Mouse (Mus musculus): ENCODE results near the gene Jmjd1c. TPM values are rescaled to one million over a fixed set of nuclear protein-coding genes. Genes with fewer than 3 reads are reported as not detected.

The Jmjd1c gene
- total and polyA plus RNA-seq, 2 experiments from 2014 or later = 45.1 to 63.8 TPM

GRCm38 (mm10) chr10:67299285-67299684 is 203.4 kb downstream of the Jmjd1c start:
- Histone ChIP-seq H3K9me3 (ENCODE audit: low read length) (no peaks in the 10 kb centered on the region), H3K27me3 (ENCODE audit: insufficient read depth, low read length) (no peaks in the 10 kb centered on the region), H3K4me2 (ENCODE audit: low read depth, low read length, poor library complexity, severe bottlenecking) (no peak overlapping the region), H3K4me3 (ENCODE audit: low read depth, low read length) (no peak overlapping the region), H3K27ac (ENCODE audit: low read depth, low read length) (no peak overlapping the region), H3K36me3 (ENCODE audit: insufficient read depth, low read length) (no peaks in the 10 kb centered on the region), H3K9ac (replicated peaks; ENCODE audit: low read length, poor library complexity, severe bottlenecking) (no peak overlapping the region), H3K4me1 (ENCODE audit: insufficient read depth, low read length) (no peaks in the 10 kb centered on the region)
- DNase-seq (ENCODE audit: low spot score) = no peak
- no peak for ATAC-seq (ENCODE audit: low FRiP score)
- 74% methylated on average over 4 of the region's 4 CpGs for WGBS
- TF ChIP-seq CTCF (IDR thresholded peaks at IDR 0.05) = no peak

GRCm38 (mm10) chr10:67301046-67301445 is 205.1 kb downstream of the Jmjd1c start:
- Histone ChIP-seq H3K27ac (ENCODE audit: low read depth, low read length) (no peak overlapping the region), H3K9ac (replicated peaks; ENCODE audit: low read length, poor library complexity, severe bottlenecking) (no peak overlapping the region), H3K36me3 (ENCODE audit: insufficient read depth, low read length) (no peaks in the 10 kb centered on the region), H3K4me3 (ENCODE audit: low read depth, low read length) (no peak overlapping the region), H3K4me2 (ENCODE audit: low read depth, low read length, poor library complexity, severe bottlenecking) (no peak overlapping the region), H3K9me3 (ENCODE audit: low read length) (no peaks in the 10 kb centered on the region), H3K4me1 (ENCODE audit: insufficient read depth, low read length) (no peaks in the 10 kb centered on the region), H3K27me3 (ENCODE audit: insufficient read depth, low read length) (no peaks in the 10 kb centered on the region)
- WGBS = 93% methylated on average over 6 of the region's 6 CpGs
- DNase-seq (ENCODE audit: low spot score) (no peak), ATAC-seq (ENCODE audit: low FRiP score) (no peak)
- TF ChIP-seq CTCF (IDR thresholded peaks at IDR 0.05) = no peak

- H3K27me3 ChIP-seq (ENCODE audit: insufficient read depth, low read length) = no peaks in the 10 kb centered on the region
- ATAC-seq (ENCODE audit: low FRiP score) = no peak
- H3K4me1 ChIP-seq (ENCODE audit: insufficient read depth, low read length) = no peaks in the 10 kb centered on the region
- no peak overlapping the region for H3K4me2 ChIP-seq (ENCODE audit: low read depth, low read length, poor library complexity, severe bottlenecking)
- no peak overlapping the region for H3K27ac ChIP-seq (ENCODE audit: low read depth, low read length)
- no peaks in the 10 kb centered on the region for H3K36me3 ChIP-seq (ENCODE audit: insufficient read depth, low read length)
- H3K9me3 ChIP-seq (ENCODE audit: low read length) = no peaks in the 10 kb centered on the region
- WGBS = 63% methylated on average over 2 of the region's 2 CpGs
- no peak for DNase-seq (ENCODE audit: low spot score)
- no peak for TF ChIP-seq CTCF (IDR thresholded peaks at IDR 0.05)
- no peak overlapping the region for H3K9ac ChIP-seq (replicated peaks; ENCODE audit: low read length, poor library complexity, severe bottlenecking)
- no peak overlapping the region for H3K4me3 ChIP-seq (ENCODE audit: low read depth, low read length)
These were observed 206.4 kb downstream of the Jmjd1c start for GRCm38 (mm10) chr10:67302340-67302739.

Other genes with a start within 250 kb of the Jmjd1c start
- 28.1 and 30.0 TPM in 2 replicates for gene Reep3, start 820 bp downstream of the Jmjd1c start, total RNA-seq (2014; rRNA removed)
- gene Reep3, start 820 bp downstream of the Jmjd1c start, polyA plus RNA-seq (2015; fragmentation: Nextera tagmentation; extraction: Ambion mirVana) = 26.6 and 26.7 TPM in 2 replicates
- gene Nrbf2, start 189.2 kb downstream of the Jmjd1c start, total RNA-seq (2014; rRNA removed) = 15.5 and 17.3 TPM in 2 replicates
- 34.4 and 36.1 TPM in 2 replicates for gene Nrbf2, start 189.2 kb downstream of the Jmjd1c start, polyA plus RNA-seq (2015; fragmentation: Nextera tagmentation; extraction: Ambion mirVana)

Measured in midbrain, postnatal 0 days (tissue).